Mouse (Mus musculus) adrenal gland (tissue): ENCODE measurements around the gene Acvrl1.

Experiments
- intact Hi-C: fragments of 180-260 bp; cut with DNase I; formaldehyde crosslinking; loops from one replicate; pipeline ENCODE4 v1.15.1; 2025
- long read RNA-seq, 2 experiments: library from polyadenylated mRNA; unstranded; transcript quantifications; one replicate each; pipeline ENCODE4 v2.0.0; 2020; ENCODE audit warnings: borderline replicate concordance in 1 of 2; ENCODE audit not compliant: insufficient replicate concordance in 1 of 2

Gene Acvrl1
- long read RNA-seq, experiment 1, partial matches to known transcripts = 2 of 3 reads
- long read RNA-seq, experiment 1, other reads (novel, unspliced or antisense) = 0 of 3 reads
- long read RNA-seq, experiment 2, partial matches to known transcripts = 7 of 10 reads
- long read RNA-seq, experiment 2, other reads (novel, unspliced or antisense) = 2 of 10 reads

- intact Hi-C loops = no loop called here
These were observed at the start of gene Acvrl1 for GRCm38 (mm10) chr15:101128181-101129089. Acvrl1 (plus strand) TSS chr15:101128522.

GRCm38 (mm10) chr15:101078731-101079156 is 49.6 kb upstream of the Acvrl1 start:
- intact Hi-C loops = no loop called here

- intact Hi-C loops = no loop called here
These were observed 48.2 kb upstream of the Acvrl1 start for GRCm38 (mm10) chr15:101080031-101080520.

- intact Hi-C loops = no loop called here
These were observed 47.2 kb upstream of the Acvrl1 start for GRCm38 (mm10) chr15:101081035-101081548.

- intact Hi-C loops = no loop called here
These were observed 46.1 kb upstream of the Acvrl1 start for GRCm38 (mm10) chr15:101082236-101082635.

GRCm38 (mm10) chr15:101084499-101084898 is 43.8 kb upstream of the Acvrl1 start:
- intact Hi-C loops = no loop called here

GRCm38 (mm10) chr15:101086451-101086850 is 41.9 kb upstream of the Acvrl1 start:
- intact Hi-C loops = no loop called here

GRCm38 (mm10) chr15:101086956-101087355 is 41.4 kb upstream of the Acvrl1 start:
- intact Hi-C loops = no loop called here

GRCm38 (mm10) chr15:101088291-101088690 is 40.0 kb upstream of the Acvrl1 start:
- intact Hi-C loops = no loop called here

- intact Hi-C loops = no loop called here
These were observed 36.8 kb upstream of the Acvrl1 start for GRCm38 (mm10) chr15:101091551-101091950.

GRCm38 (mm10) chr15:101092121-101092828 is 36.0 kb upstream of the Acvrl1 start:
- intact Hi-C loops = no loop called here

GRCm38 (mm10) chr15:101092829-101093648 is 35.3 kb upstream of the Acvrl1 start:
- intact Hi-C loops = no loop called here

GRCm38 (mm10) chr15:101093988-101094387 is 34.3 kb upstream of the Acvrl1 start:
- intact Hi-C loops = no loop called here

GRCm38 (mm10) chr15:101094979-101095378 is 33.3 kb upstream of the Acvrl1 start:
- intact Hi-C loops = no loop called here

- intact Hi-C loops = no loop called here
These were observed 32.9 kb upstream of the Acvrl1 start for GRCm38 (mm10) chr15:101095392-101095791.

GRCm38 (mm10) chr15:101097985-101098651 is 30.2 kb upstream of the Acvrl1 start:
- intact Hi-C loops = no loop called here

- intact Hi-C loops = no loop called here
These were observed 27.3 kb upstream of the Acvrl1 start for GRCm38 (mm10) chr15:101100996-101101395.

GRCm38 (mm10) chr15:101103605-101104304 is 24.6 kb upstream of the Acvrl1 start:
- intact Hi-C loops = no loop called here

GRCm38 (mm10) chr15:101105496-101105994 is 22.8 kb upstream of the Acvrl1 start:
- intact Hi-C loops = no loop called here
